Mouse (Mus musculus): ENCODE measurements around the gene Mpped1.

The Mpped1 gene

GRCm38 (mm10) chr15:83781304-83781703 is 2.0 kb downstream of the Mpped1 start:
- in situ Hi-C loops (cut with MboI; ENCODE audit: unreplicated experiment in 2 of 2) = no loop called here

- in situ Hi-C loops (cut with MboI; ENCODE audit: unreplicated experiment in 2 of 2) = no loop called here
Observed at GRCm38 (mm10) chr15:83782284-83782683, 3.0 kb downstream of the Mpped1 start.

- in situ Hi-C loops (cut with MboI; ENCODE audit: unreplicated experiment in 2 of 2) = no loop called here
Observed at GRCm38 (mm10) chr15:83784772-83785171, 5.5 kb downstream of the Mpped1 start.

- in situ Hi-C loops (cut with MboI; ENCODE audit: unreplicated experiment in 2 of 2) = no loop called here
Observed at GRCm38 (mm10) chr15:83789046-83789445, 9.8 kb downstream of the Mpped1 start.

- in situ Hi-C loops (cut with MboI; ENCODE audit: unreplicated experiment in 2 of 2) = no loop called here
Observed at GRCm38 (mm10) chr15:83796924-83797323, 17.7 kb downstream of the Mpped1 start.

GRCm38 (mm10) chr15:83798964-83799363 is 19.7 kb downstream of the Mpped1 start:
- in situ Hi-C loops (cut with MboI; ENCODE audit: unreplicated experiment in 2 of 2) = no loop called here

- in situ Hi-C loops (cut with MboI; ENCODE audit: unreplicated experiment in 2 of 2) = no loop called here
Observed at GRCm38 (mm10) chr15:83801011-83801410, 21.7 kb downstream of the Mpped1 start.

GRCm38 (mm10) chr15:83814106-83814505 is 34.8 kb downstream of the Mpped1 start:
- in situ Hi-C loops (cut with MboI; ENCODE audit: unreplicated experiment in 2 of 2) = no loop called here

- in situ Hi-C loops (cut with MboI; ENCODE audit: unreplicated experiment in 2 of 2) = no loop called here
Observed at GRCm38 (mm10) chr15:83828011-83828410, 48.7 kb downstream of the Mpped1 start.

- in situ Hi-C loops (cut with MboI; ENCODE audit: unreplicated experiment in 2 of 2) = no loop called here
Observed at GRCm38 (mm10) chr15:83829226-83829625, 50.0 kb downstream of the Mpped1 start.

GRCm38 (mm10) chr15:83832265-83832664 is 53.0 kb downstream of the Mpped1 start:
- in situ Hi-C loops (cut with MboI; ENCODE audit: unreplicated experiment in 2 of 2) = no loop called here

- in situ Hi-C loops (cut with MboI; ENCODE audit: unreplicated experiment in 2 of 2) = no loop called here
Observed at GRCm38 (mm10) chr15:83840950-83841719, 61.9 kb downstream of the Mpped1 start.

- in situ Hi-C loops (cut with MboI; ENCODE audit: unreplicated experiment in 2 of 2) = no loop called here
Observed at GRCm38 (mm10) chr15:83842419-83842818, 63.2 kb downstream of the Mpped1 start.

GRCm38 (mm10) chr15:83842915-83843789 is 63.9 kb downstream of the Mpped1 start:
- in situ Hi-C loops (cut with MboI; ENCODE audit: unreplicated experiment in 2 of 2) = no loop called here

GRCm38 (mm10) chr15:83845734-83846133 is 66.5 kb downstream of the Mpped1 start:
- in situ Hi-C loops (cut with MboI; ENCODE audit: unreplicated experiment in 2 of 2) = no loop called here

GRCm38 (mm10) chr15:83846592-83846991 is 67.3 kb downstream of the Mpped1 start:
- in situ Hi-C loops (cut with MboI; ENCODE audit: unreplicated experiment in 2 of 2) = no loop called here

GRCm38 (mm10) chr15:83847512-83847911 is 68.2 kb downstream of the Mpped1 start:
- in situ Hi-C loops (cut with MboI; ENCODE audit: unreplicated experiment in 2 of 2) = no loop called here

GRCm38 (mm10) chr15:83848193-83848592 is 68.9 kb downstream of the Mpped1 start:
- in situ Hi-C loops (cut with MboI; ENCODE audit: unreplicated experiment in 2 of 2) = no loop called here

- in situ Hi-C loops (cut with MboI; ENCODE audit: unreplicated experiment in 2 of 2) = no loop called here
Observed at GRCm38 (mm10) chr15:83853400-83853811, 74.1 kb downstream of the Mpped1 start.

- in situ Hi-C loops (cut with MboI; ENCODE audit: unreplicated experiment in 2 of 2) = no loop called here
Observed at GRCm38 (mm10) chr15:83857129-83857528, 77.9 kb downstream of the Mpped1 start.

GRCm38 (mm10) chr15:83865626-83866025 is 86.4 kb downstream of the Mpped1 start:
- in situ Hi-C loops (cut with MboI; ENCODE audit: unreplicated experiment in 2 of 2) = no loop called here

GRCm38 (mm10) chr15:83870936-83871335 is 91.7 kb downstream of the Mpped1 start:
- in situ Hi-C loops (cut with MboI; ENCODE audit: unreplicated experiment in 2 of 2) = no loop called here
